Mouse (Mus musculus) erythroblast, embryonic 14.5 days (primary cell): ENCODE measurements around the gene Rnls.

ENCODE experiments used
- GATA1 ChIP-seq: IDR thresholded peaks from 2 replicates; pipeline ENCODE4 v1.6.1; 2012; ENCODE audit warnings: low read length, inconsistent platforms, mixed read lengths
- TAL1 ChIP-seq: IDR thresholded peaks from 3 replicates; pipeline ENCODE4 v1.6.1; 2012; ENCODE audit warnings: low read length, inconsistent platforms, mixed read lengths

DNA sequence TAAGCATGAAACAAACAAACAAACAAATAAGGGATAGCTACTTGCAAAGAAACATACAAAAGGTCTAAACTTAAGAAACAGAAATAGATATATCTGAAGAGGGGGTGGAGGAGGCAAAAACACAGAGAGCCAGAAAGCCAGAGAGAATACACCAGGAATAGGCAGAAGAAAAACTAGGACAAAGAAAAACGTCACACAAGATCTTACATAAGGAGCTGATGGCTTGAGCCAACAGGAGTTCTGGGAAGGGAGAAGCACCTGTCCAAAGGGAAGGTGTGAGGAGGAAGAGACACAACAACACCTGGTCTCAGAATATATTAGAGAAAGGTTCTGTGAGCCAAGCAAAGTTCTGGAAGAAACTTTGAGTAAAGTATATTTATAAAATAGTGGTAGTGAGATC is 73.3 kb downstream of the Rnls start:
- TF ChIP-seq GATA1 (no peak), TAL1 (no peak)
